Mouse (Mus musculus) megakaryocyte, embryonic 14.5 days (primary cell): ENCODE results near the gene Chka.

ENCODE experiments used
- FLI1 ChIP-seq: IDR thresholded peaks from 2 replicates; pipeline ENCODE4 v1.6.1; 2012; ENCODE audit warnings: low read length, inconsistent platforms, mixed read lengths
- GATA1 ChIP-seq: IDR thresholded peaks from 3 replicates; pipeline ENCODE4 v1.6.1; 2012; ENCODE audit warnings: mixed read lengths, low read length, inconsistent platforms, borderline replicate concordance

DNA sequence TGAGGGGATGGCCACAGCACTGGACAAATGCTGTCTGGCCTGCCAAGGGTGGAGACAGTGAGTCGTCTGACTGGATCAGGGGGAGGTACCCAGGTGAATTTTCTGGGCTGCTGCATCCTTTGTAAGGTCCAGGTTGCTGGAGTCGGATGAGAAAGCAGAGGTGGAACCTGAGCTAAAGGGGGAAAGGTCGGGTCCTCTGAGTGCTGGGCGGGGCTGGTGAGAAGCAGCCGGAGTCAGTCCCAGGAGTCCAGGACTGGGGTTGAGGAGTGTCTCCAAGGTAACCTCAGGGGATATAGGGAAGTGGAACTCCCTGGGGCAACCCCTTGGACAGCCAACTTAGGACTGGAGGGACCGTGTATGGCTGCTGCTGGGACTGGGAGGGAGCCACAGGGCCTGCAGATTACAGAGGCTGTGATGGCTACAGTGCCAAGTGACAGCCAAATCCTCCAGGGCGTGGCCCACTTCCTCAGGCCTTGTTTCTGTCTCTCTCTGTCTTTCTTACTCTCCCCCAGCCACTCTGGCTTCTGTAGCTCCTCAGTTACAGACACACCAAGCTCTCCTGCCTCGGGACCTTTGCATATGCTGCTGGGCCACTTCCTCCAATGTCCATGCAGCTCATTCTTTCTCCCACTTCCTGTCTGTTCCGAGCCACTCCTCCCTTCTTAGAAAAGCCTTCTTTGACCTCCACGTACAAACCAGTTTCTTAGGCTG, 71.2 kb downstream of the Chka start:
- TF ChIP-seq FLI1, result no peak
- no peak for TF ChIP-seq GATA1
